Mouse (Mus musculus) forebrain, embryonic 14.5 days (tissue): ENCODE measurements around the gene Gpr85. TPM values are rescaled to one million over a fixed set of nuclear protein-coding genes. Genes with fewer than 3 reads are reported as not detected.
"Not testable (repeated sequence)": the region's sequence is repeated elsewhere in the genome, so short reads cannot be mapped to it uniquely, and the experiment has no call there.

Experiments used
- ATAC-seq: fragments of 200-750 bp; cut with Nextera tagmentation; 2 replicates; pipeline ENCODE4 v1.8.0; 2017; ENCODE audit warnings: mild to moderate bottlenecking, moderate library complexity
- DNase-seq: peaks from one replicate; pipeline ENCODE4 v3.0.0-alpha.2; 2015; ENCODE audit warnings: low spot score
- H3K27ac ChIP-seq: fragments of 300-500 bp; sonication (generic); 2 replicates; pipeline ENCODE4 v1.5.1; 2014; ENCODE audit warnings: low read depth, mild to moderate bottlenecking, control low read depth, low read length, moderate library complexity
- H3K27me3 ChIP-seq: fragments of 300-500 bp; sonication (generic); replicated peaks from 2 replicates; pipeline ENCODE4 v1.6.1; 2014; ENCODE audit warnings: low read length, control low read depth, mixed read lengths; ENCODE audit not compliant: control insufficient read depth, insufficient read depth
- H3K36me3 ChIP-seq: fragments of 300-500 bp; sonication (generic); 2 replicates; pipeline ENCODE4 v1.6.1; 2014; ENCODE audit warnings: low read length, control low read depth; ENCODE audit not compliant: control insufficient read depth, insufficient read depth
- H3K4me1 ChIP-seq: fragments of 300-500 bp; sonication (generic); 2 replicates; pipeline ENCODE4 v1.6.1; 2014; ENCODE audit warnings: antibody characterized with exemption, low read length, control low read depth; ENCODE audit not compliant: control insufficient read depth, insufficient read depth
- H3K4me2 ChIP-seq: fragments of 300-500 bp; sonication (generic); 2 replicates; pipeline ENCODE4 v1.6.1; 2014; ENCODE audit warnings: mild to moderate bottlenecking, control low read depth, low read length
- H3K4me3 ChIP-seq: fragments of 300-500 bp; sonication (generic); 2 replicates; pipeline ENCODE4 v1.5.1; 2014; ENCODE audit warnings: low read depth, low read length, control low read depth
- H3K9ac ChIP-seq: fragments of 300-500 bp; sonication (generic); 2 replicates; pipeline ENCODE4 v1.6.1; 2014; ENCODE audit warnings: mild to moderate bottlenecking, low read length, control low read depth, moderate library complexity
- H3K9me3 ChIP-seq: fragments of 300-500 bp; sonication (generic); replicated peaks from 2 replicates; pipeline ENCODE4 v1.6.1; 2016; ENCODE audit warnings: low read length, control low read depth, mixed read lengths; ENCODE audit not compliant: control insufficient read depth
- WGBS: fragments of 180-500 bp; shearing (Covaris S2); extraction: QIAGEN DNeasy Blood & Tissue Kit; methylation state at CpG from one replicate; pipeline ENCODE4 v1.1.7; 2014; 5-methylcytosine and 5-hydroxymethylcytosine counted together
- polyA plus RNA-seq: library from polyadenylated mRNA; unstranded; fragments of >200 nt; fragmentation: Nextera tagmentation; extraction: Ambion mirVana; gene quantifications from 2 replicates; pipeline ENCODE4 v1.2.1, GENCODE M21; 2014

Gpr85 gene
- polyA plus RNA-seq, 1 experiment from 2014 or later, result 113 TPM

GRCm38 (mm10) chr6:13860596-13860995, 20.9 kb upstream of the Gpr85 start:
- no peak overlapping the region for H3K9ac ChIP-seq
- H3K9me3 ChIP-seq, result no peaks in the 10 kb centered on the region
- no peak overlapping the region for H3K4me3 ChIP-seq
- H3K36me3 ChIP-seq, result no peaks in the 10 kb centered on the region
- no peak overlapping the region for H3K27ac ChIP-seq
- no peaks in the 10 kb centered on the region for H3K4me1 ChIP-seq
- no peaks in the 10 kb centered on the region for H3K27me3 ChIP-seq
- ATAC-seq (no peak), DNase-seq (no peak)
- 86% methylated on average over 1 of the region's 1 CpGs for WGBS
- no peak overlapping the region for H3K4me2 ChIP-seq

- H3K9me3 ChIP-seq, result no peaks in the 10 kb centered on the region
- no peaks in the 10 kb centered on the region for H3K36me3 ChIP-seq
- ATAC-seq (no peak), DNase-seq (no peak)
- no peaks in the 10 kb centered on the region for H3K27me3 ChIP-seq
- no peak overlapping the region for H3K4me3 ChIP-seq
- H3K4me1 ChIP-seq, result no peaks in the 10 kb centered on the region
- 89% methylated on average over 6 of the region's 6 CpGs for WGBS
- no peak overlapping the region for H3K9ac ChIP-seq
- H3K27ac ChIP-seq, result no peak overlapping the region
- no peak overlapping the region for H3K4me2 ChIP-seq
Measured at GRCm38 (mm10) chr6:13859877-13860585, 20.3 kb upstream of the Gpr85 start.

- no peak overlapping the region for H3K4me2 ChIP-seq
- ATAC-seq (no peak), DNase-seq (no peak)
- no peak overlapping the region for H3K9ac ChIP-seq
- H3K9me3 ChIP-seq, result no peaks in the 10 kb centered on the region
- no peak overlapping the region for H3K4me3 ChIP-seq
- H3K27ac ChIP-seq, result no peak overlapping the region
- no peaks in the 10 kb centered on the region for H3K27me3 ChIP-seq
- no peaks in the 10 kb centered on the region for H3K36me3 ChIP-seq
- H3K4me1 ChIP-seq, result no peaks in the 10 kb centered on the region
- 19% methylated on average over 10 of the region's 11 CpGs for WGBS
Measured at GRCm38 (mm10) chr6:13854230-13854629, 14.5 kb upstream of the Gpr85 start.

GRCm38 (mm10) chr6:13853244-13853643, 13.5 kb upstream of the Gpr85 start:
- Histone ChIP-seq H3K4me3 (no peak overlapping the region), H3K9me3 (no peaks in the 10 kb centered on the region), H3K4me2 (no peak overlapping the region), H3K4me1 (no peaks in the 10 kb centered on the region), H3K36me3 (no peaks in the 10 kb centered on the region), H3K9ac (no peak overlapping the region), H3K27me3 (no peaks in the 10 kb centered on the region), H3K27ac (no peak overlapping the region)
- DNase-seq (no peak), ATAC-seq (no peak)
- WGBS, result 73% methylated on average over 4 of the region's 4 CpGs

- not testable (repeated sequence) for H3K4me1 ChIP-seq, DNase-seq, ATAC-seq, H3K36me3 ChIP-seq, H3K9me3 ChIP-seq, H3K4me3 ChIP-seq, H3K27ac ChIP-seq, H3K27me3 ChIP-seq, H3K4me2 ChIP-seq, H3K9ac ChIP-seq
- 95% methylated on average over 1 of the region's 1 CpGs for WGBS
Measured at GRCm38 (mm10) chr6:13846031-13846430, 6.3 kb upstream of the Gpr85 start.

- ATAC-seq, result peak; percentile 92
- Histone ChIP-seq H3K4me1 (peaks cover 7% of the 10 kb centered on the region; the same call in 1 of the 2 replicates), H3K27me3 (no peaks in the 10 kb centered on the region), H3K9me3 (no peaks in the 10 kb centered on the region), H3K27ac (peak overlapping the region; percentile 99), H3K4me3 (peak overlapping the region; percentile 65), H3K36me3 (no peaks in the 10 kb centered on the region), H3K4me2 (peak overlapping the region; percentile 77), H3K9ac (peak overlapping the region; percentile 97)
- under 1% methylated on average over 41 of the region's 41 CpGs for WGBS
- peak; percentile 58 for DNase-seq
Measured at GRCm38 (mm10) chr6:13838677-13839344, 931 bp downstream of the Gpr85 start.

- peak; percentile 29 for ATAC-seq
Measured at GRCm38 (mm10) chr6:13837916-13838676, 1.6 kb downstream of the Gpr85 start.

GRCm38 (mm10) chr6:13836967-13837570, 2.7 kb downstream of the Gpr85 start:
- Histone ChIP-seq H3K4me2 (peak overlapping the region; percentile 77), H3K36me3 (no peaks in the 10 kb centered on the region), H3K4me1 (peaks cover 12% of the 10 kb centered on the region; the same call in 1 of the 2 replicates), H3K27me3 (no peaks in the 10 kb centered on the region), H3K27ac (peak overlapping the region; percentile 99), H3K9ac (peak overlapping the region; percentile 97), H3K9me3 (no peaks in the 10 kb centered on the region), H3K4me3 (peak overlapping the region; percentile 65)
- no peak for ATAC-seq
- peak; percentile 24 for DNase-seq
- 74% methylated on average over 3 of the region's 3 CpGs for WGBS

More at GRCm38 (mm10) chr6:13837916-13838676, 1.6 kb downstream of the Gpr85 start:
- H3K27me3 ChIP-seq, result no peaks in the 10 kb centered on the region
- H3K4me2 ChIP-seq, result peak overlapping the region; percentile 77
- H3K27ac ChIP-seq, result peak overlapping the region; percentile 99
- H3K9me3 ChIP-seq, result no peaks in the 10 kb centered on the region
- H3K9ac ChIP-seq, result peak overlapping the region; percentile 97
- H3K4me1 ChIP-seq, result peaks cover 12% of the 10 kb centered on the region; the same call in 1 of the 2 replicates
- peak overlapping the region; percentile 65 for H3K4me3 ChIP-seq
- no peaks in the 10 kb centered on the region for H3K36me3 ChIP-seq
- WGBS, result under 1% methylated on average over 19 of the region's 19 CpGs
- DNase-seq, result peak; percentile 93
